Mouse (Mus musculus): ENCODE results near the gene Fgf8. TPM values are rescaled to one million over a fixed set of nuclear protein-coding genes. Genes with fewer than 3 reads are reported as not detected.

Fgf8 gene
- polyA plus RNA-seq, 1 experiment from 2014 or later = 0.37 TPM

GRCm38 (mm10) chr19:45737208-45737845, 5.4 kb downstream of the Fgf8 start:
- Histone ChIP-seq H3K36me3 (no peaks in the 10 kb centered on the region), H3K4me3 (peak overlapping the region; percentile 44), H3K9ac (peak overlapping the region; percentile 15), H3K27me3 (replicated peaks) (peaks cover 100% of the 10 kb centered on the region), H3K4me1 (peaks cover 29% of the 10 kb centered on the region), H3K9me3 (no peaks in the 10 kb centered on the region), H3K4me2 (peak overlapping the region; percentile 70), H3K27ac (replicated peaks) (no peak overlapping the region)
- WGBS = 26% methylated on average over 23 of the region's 23 CpGs
- ATAC-seq (ENCODE audit: extremely low read depth, insufficient number of reproducible peaks, low FRiP score, low TSS enrichment) = no peak

- Histone ChIP-seq H3K36me3 (no peaks in the 10 kb centered on the region), H3K9me3 (no peaks in the 10 kb centered on the region), H3K27me3 (replicated peaks) (peaks cover 100% of the 10 kb centered on the region), H3K4me1 (peaks cover 24% of the 10 kb centered on the region), H3K4me3 (peak overlapping the region; percentile 44), H3K27ac (replicated peaks) (no peak overlapping the region), H3K4me2 (peak overlapping the region; percentile 70), H3K9ac (peak overlapping the region; percentile 15)
- ATAC-seq (ENCODE audit: extremely low read depth, insufficient number of reproducible peaks, low FRiP score, low TSS enrichment) = no peak
- WGBS = under 1% methylated on average over 28 of the region's 28 CpGs
These were observed 5.9 kb downstream of the Fgf8 start for GRCm38 (mm10) chr19:45736855-45737207.

- peaks cover 20% of the 10 kb centered on the region for H3K4me1 ChIP-seq
- 38% methylated on average over 1 of the region's 1 CpGs for WGBS
- no peak overlapping the region for H3K9ac ChIP-seq
- ATAC-seq (ENCODE audit: extremely low read depth, insufficient number of reproducible peaks, low FRiP score, low TSS enrichment) = no peak
- H3K9me3 ChIP-seq = no peaks in the 10 kb centered on the region
- no peak overlapping the region; the same call in 1 of the 2 replicates for H3K4me2 ChIP-seq
- H3K27me3 ChIP-seq (replicated peaks) = peaks cover 100% of the 10 kb centered on the region
- no peak overlapping the region for H3K27ac ChIP-seq (replicated peaks)
- no peaks in the 10 kb centered on the region for H3K36me3 ChIP-seq
- H3K4me3 ChIP-seq = no peak overlapping the region
These were observed 6.5 kb downstream of the Fgf8 start for GRCm38 (mm10) chr19:45736241-45736640.

- WGBS = 49% methylated on average over 7 of the region's 7 CpGs
- ATAC-seq (ENCODE audit: extremely low read depth, insufficient number of reproducible peaks, low FRiP score, low TSS enrichment) = no peak
- Histone ChIP-seq H3K4me1 (peaks cover 20% of the 10 kb centered on the region), H3K9me3 (no peaks in the 10 kb centered on the region), H3K27me3 (replicated peaks) (peaks cover 99% of the 10 kb centered on the region), H3K4me3 (no peak overlapping the region), H3K9ac (no peak overlapping the region), H3K36me3 (no peaks in the 10 kb centered on the region), H3K27ac (replicated peaks) (no peak overlapping the region), H3K4me2 (no peak overlapping the region)
These were observed 8.0 kb downstream of the Fgf8 start for GRCm38 (mm10) chr19:45734762-45735161.

- Histone ChIP-seq H3K4me2 (no peak overlapping the region), H3K9ac (0 out of 2 replicates have a peak overlapping the region, but pooled peaks have one; percentile 24), H3K4me3 (no peak overlapping the region), H3K36me3 (no peaks in the 10 kb centered on the region), H3K27me3 (replicated peaks) (peaks cover 94% of the 10 kb centered on the region), H3K4me1 (peaks cover 20% of the 10 kb centered on the region), H3K9me3 (no peaks in the 10 kb centered on the region), H3K27ac (replicated peaks) (no peak overlapping the region)
- WGBS = 79% methylated on average over 5 of the region's 5 CpGs
- no peak for ATAC-seq (ENCODE audit: extremely low read depth, insufficient number of reproducible peaks, low FRiP score, low TSS enrichment)
These were observed 8.5 kb downstream of the Fgf8 start for GRCm38 (mm10) chr19:45734191-45734590.

- H3K27ac ChIP-seq (replicated peaks) = no peak overlapping the region
- ATAC-seq (ENCODE audit: extremely low read depth, insufficient number of reproducible peaks, low FRiP score, low TSS enrichment) = no peak
- WGBS = 21% methylated on average over 10 of the region's 10 CpGs
- H3K4me1 ChIP-seq = peaks cover 20% of the 10 kb centered on the region
- H3K4me2 ChIP-seq = no peak overlapping the region
- H3K27me3 ChIP-seq (replicated peaks) = peaks cover 92% of the 10 kb centered on the region
- H3K4me3 ChIP-seq = no peak overlapping the region
- H3K9me3 ChIP-seq = no peaks in the 10 kb centered on the region
- no peak overlapping the region for H3K9ac ChIP-seq
- H3K36me3 ChIP-seq = no peaks in the 10 kb centered on the region
These were observed 9.2 kb downstream of the Fgf8 start for GRCm38 (mm10) chr19:45733564-45733963.

GRCm38 (mm10) chr19:45731658-45732057, 11.1 kb downstream of the Fgf8 start:
- Histone ChIP-seq H3K9me3 (no peaks in the 10 kb centered on the region), H3K27me3 (replicated peaks) (peaks cover 81% of the 10 kb centered on the region), H3K27ac (replicated peaks) (no peak overlapping the region), H3K4me2 (no peak overlapping the region), H3K9ac (no peak overlapping the region), H3K36me3 (no peaks in the 10 kb centered on the region), H3K4me1 (peaks cover 10% of the 10 kb centered on the region), H3K4me3 (no peak overlapping the region)
- WGBS = 67% methylated on average over 7 of the region's 7 CpGs
- no peak for ATAC-seq (ENCODE audit: extremely low read depth, insufficient number of reproducible peaks, low FRiP score, low TSS enrichment)

- 66% methylated on average over 8 of the region's 8 CpGs for WGBS
- ATAC-seq (ENCODE audit: extremely low read depth, insufficient number of reproducible peaks, low FRiP score, low TSS enrichment) = no peak
These were observed 12.7 kb downstream of the Fgf8 start for GRCm38 (mm10) chr19:45730042-45730441.

GRCm38 (mm10) chr19:45727231-45727630, 15.5 kb downstream of the Fgf8 start:
- no peak overlapping the region for H3K4me2 ChIP-seq
- H3K4me3 ChIP-seq = no peak overlapping the region
- no peak overlapping the region for H3K9ac ChIP-seq
- no peaks in the 10 kb centered on the region for H3K9me3 ChIP-seq
- H3K4me1 ChIP-seq = peaks cover 3% of the 10 kb centered on the region; the same call in 1 of the 2 replicates
- H3K27me3 ChIP-seq (replicated peaks) = peaks cover 48% of the 10 kb centered on the region
- 73% methylated on average over 10 of the region's 10 CpGs for WGBS
- H3K27ac ChIP-seq (replicated peaks) = no peak overlapping the region
- no peak for ATAC-seq (ENCODE audit: extremely low read depth, insufficient number of reproducible peaks, low FRiP score, low TSS enrichment)
- H3K36me3 ChIP-seq = no peaks in the 10 kb centered on the region

More at GRCm38 (mm10) chr19:45730042-45730441, 12.7 kb downstream of the Fgf8 start:
- Histone ChIP-seq H3K4me2 (no peak overlapping the region), H3K4me3 (no peak overlapping the region), H3K36me3 (no peaks in the 10 kb centered on the region), H3K27me3 (replicated peaks) (peaks cover 76% of the 10 kb centered on the region), H3K9ac (no peak overlapping the region), H3K27ac (replicated peaks) (no peak overlapping the region), H3K4me1 (peaks cover 10% of the 10 kb centered on the region; the same call in 1 of the 2 replicates), H3K9me3 (no peaks in the 10 kb centered on the region)

GRCm38 (mm10) chr19:45725677-45726277, 16.9 kb downstream of the Fgf8 start:
- H3K4me1 ChIP-seq = peaks cover 3% of the 10 kb centered on the region; the same call in 1 of the 2 replicates
- H3K9ac ChIP-seq = no peak overlapping the region
- no peak for ATAC-seq (ENCODE audit: extremely low read depth, insufficient number of reproducible peaks, low FRiP score, low TSS enrichment)
- 34% methylated on average over 14 of the region's 14 CpGs for WGBS
- H3K4me2 ChIP-seq = no peak overlapping the region
- H3K9me3 ChIP-seq = no peaks in the 10 kb centered on the region
- peaks cover 33% of the 10 kb centered on the region for H3K27me3 ChIP-seq (replicated peaks)
- H3K36me3 ChIP-seq = no peaks in the 10 kb centered on the region
- no peak overlapping the region for H3K4me3 ChIP-seq
- H3K27ac ChIP-seq (replicated peaks) = no peak overlapping the region

GRCm38 (mm10) chr19:45722188-45722587, 20.5 kb downstream of the Fgf8 start:
- Histone ChIP-seq H3K9ac (no peak overlapping the region), H3K9me3 (no peaks in the 10 kb centered on the region), H3K4me1 (peaks cover 16% of the 10 kb centered on the region), H3K36me3 (no peaks in the 10 kb centered on the region), H3K4me2 (no peak overlapping the region), H3K27me3 (replicated peaks) (peaks cover 17% of the 10 kb centered on the region; the same call in 1 of the 2 replicates), H3K27ac (replicated peaks) (no peak overlapping the region), H3K4me3 (no peak overlapping the region)
- ATAC-seq (ENCODE audit: extremely low read depth, insufficient number of reproducible peaks, low FRiP score, low TSS enrichment) = no peak
- 70% methylated on average over 5 of the region's 5 CpGs for WGBS

GRCm38 (mm10) chr19:45718286-45718685, 24.4 kb downstream of the Fgf8 start:
- no peaks in the 10 kb centered on the region for H3K9me3 ChIP-seq
- H3K9ac ChIP-seq = peak overlapping the region; percentile 70
- peaks cover 17% of the 10 kb centered on the region for H3K4me1 ChIP-seq
- ATAC-seq (ENCODE audit: extremely low read depth, insufficient number of reproducible peaks, low FRiP score, low TSS enrichment) = no peak
- no peak overlapping the region for H3K27ac ChIP-seq (replicated peaks)
- 0 out of 2 replicates have a peak, but pooled peaks cover 3% of the 10 kb centered on the region for H3K27me3 ChIP-seq (replicated peaks)
- no peaks in the 10 kb centered on the region for H3K36me3 ChIP-seq
- peak overlapping the region; percentile 38 for H3K4me3 ChIP-seq
- peak overlapping the region; percentile 67 for H3K4me2 ChIP-seq
- 59% methylated on average over 3 of the region's 3 CpGs for WGBS

All from heart, embryonic 13.5 days (tissue).